Mouse (Mus musculus) heart, adult 2 months (tissue): ENCODE results near the gene Pfn4.

Experiments used
- CTCF ChIP-seq: fragments of 200-600 bp; IDR thresholded peaks from 2 replicates; pipeline ENCODE4 v1.8.1; 2022; ENCODE audit warnings: antibody characterized with exemption, mild to moderate bottlenecking, moderate library complexity
- EP300 ChIP-seq: fragments of 200-500 bp; IDR thresholded peaks from 2 replicates; pipeline ENCODE4 v1.6.1; 2011; ENCODE audit warnings: low read depth, low read length, control low read depth; ENCODE audit not compliant: insufficient read depth
- POLR2A ChIP-seq: fragments of 200-500 bp; IDR thresholded peaks from 2 replicates; pipeline ENCODE4 v1.6.1; 2011; ENCODE audit warnings: mild to moderate bottlenecking, low read depth, low read length, control low read depth; ENCODE audit not compliant: insufficient read depth

- TF ChIP-seq EP300 (no peak), CTCF (no peak), POLR2A (no peak)
Measured at GRCm38 (mm10) chr12:4731629-4732028, 37.2 kb upstream of the Pfn4 start.
